Mouse (Mus musculus): ENCODE results near the gene Ppp3ca. TPM values are rescaled to one million over a fixed set of nuclear protein-coding genes. Genes with fewer than 3 reads are reported as not detected.

The Ppp3ca gene
- polyA plus RNA-seq, 1 experiment: 595 TPM

GRCm38 (mm10) chr3:136749951-136750350 is 80.0 kb downstream of the Ppp3ca start:
- TF ChIP-seq POLR2A (IDR thresholded peaks at IDR 0.05; ENCODE audit: extremely low read depth, insufficient read depth, low read length) (no peak), CTCF (IDR thresholded peaks at IDR 0.05; ENCODE audit: extremely low read depth, insufficient read depth, low read length) (no peak)
- Histone ChIP-seq H3K4me1 (ENCODE audit: control insufficient read depth, insufficient read depth, low read length) (peaks cover 20% of the 10 kb centered on the region), H3K27ac (ENCODE audit: insufficient read depth, low read length) (no peak overlapping the region), H3K4me3 (ENCODE audit: insufficient read depth, low read length) (no peak overlapping the region)

- Histone ChIP-seq H3K4me3 (ENCODE audit: insufficient read depth, low read length) (no peak overlapping the region), H3K4me1 (ENCODE audit: control insufficient read depth, insufficient read depth, low read length) (peaks cover 17% of the 10 kb centered on the region), H3K27ac (ENCODE audit: insufficient read depth, low read length) (no peak overlapping the region)
- TF ChIP-seq POLR2A (IDR thresholded peaks at IDR 0.05; ENCODE audit: extremely low read depth, insufficient read depth, low read length) (no peak), CTCF (IDR thresholded peaks at IDR 0.05; ENCODE audit: extremely low read depth, insufficient read depth, low read length) (no peak)
These were observed 82.3 kb downstream of the Ppp3ca start for GRCm38 (mm10) chr3:136752126-136752716.

DNA sequence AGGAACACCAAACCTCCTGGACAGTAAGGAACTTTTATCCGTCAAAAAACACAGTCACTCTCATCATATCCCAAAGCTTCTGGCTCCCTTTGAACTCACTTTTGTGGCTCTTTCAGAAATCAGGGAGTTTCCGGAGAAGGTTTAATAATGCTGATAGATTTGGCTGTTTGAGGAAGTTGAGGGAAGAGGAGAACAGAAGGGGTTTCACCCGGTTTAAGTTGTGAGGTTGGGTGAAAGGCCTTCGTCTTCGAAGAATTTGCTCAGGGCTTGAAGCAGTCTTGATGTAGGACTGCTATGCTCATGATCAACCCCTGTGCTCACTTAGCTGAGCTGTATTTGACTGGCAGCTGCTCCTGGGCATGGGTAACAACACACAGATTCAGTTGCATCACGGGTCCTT is 86.2 kb downstream of the Ppp3ca start:
- TF ChIP-seq CTCF (IDR thresholded peaks at IDR 0.05; ENCODE audit: extremely low read depth, insufficient read depth, low read length) (no peak), POLR2A (IDR thresholded peaks at IDR 0.05; ENCODE audit: extremely low read depth, insufficient read depth, low read length) (no peak)
- Histone ChIP-seq H3K4me3 (ENCODE audit: insufficient read depth, low read length) (no peak overlapping the region), H3K4me1 (ENCODE audit: control insufficient read depth, insufficient read depth, low read length) (peaks cover 15% of the 10 kb centered on the region)

DNA sequence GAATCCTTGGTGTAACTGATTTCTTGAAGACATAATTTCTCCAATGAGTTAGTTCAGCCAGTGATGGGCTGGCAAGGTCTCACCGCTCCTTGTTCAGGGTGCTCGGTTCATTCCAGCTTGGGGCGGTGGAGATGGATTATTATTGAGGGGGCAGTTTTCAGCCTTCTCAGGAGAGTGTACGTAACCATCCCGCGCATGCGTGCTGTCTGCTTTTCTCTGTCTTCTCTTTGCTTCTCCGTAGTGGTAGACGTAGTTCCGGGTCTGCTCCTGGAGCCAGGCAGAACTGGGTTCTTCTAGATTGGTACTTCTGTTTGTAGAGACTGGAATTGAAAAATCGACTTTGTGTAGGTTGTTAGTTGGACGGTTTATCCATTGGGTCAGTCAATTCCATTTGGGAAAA is 89.5 kb downstream of the Ppp3ca start:
- Histone ChIP-seq H3K27ac (ENCODE audit: insufficient read depth, low read length) (no peak overlapping the region), H3K4me3 (ENCODE audit: insufficient read depth, low read length) (no peak overlapping the region), H3K4me1 (ENCODE audit: control insufficient read depth, insufficient read depth, low read length) (peaks cover 8% of the 10 kb centered on the region)
- TF ChIP-seq CTCF (IDR thresholded peaks at IDR 0.05; ENCODE audit: extremely low read depth, insufficient read depth, low read length) (no peak), POLR2A (IDR thresholded peaks at IDR 0.05; ENCODE audit: extremely low read depth, insufficient read depth, low read length) (no peak)

More for the DNA sequence above, 86.2 kb downstream of the Ppp3ca start:
- no peak overlapping the region for H3K27ac ChIP-seq (ENCODE audit: insufficient read depth, low read length)

- peaks cover 5% of the 10 kb centered on the region for H3K4me1 ChIP-seq (ENCODE audit: control insufficient read depth, insufficient read depth, low read length)
- H3K27ac ChIP-seq (ENCODE audit: insufficient read depth, low read length): no peak overlapping the region
- H3K4me3 ChIP-seq (ENCODE audit: insufficient read depth, low read length): no peak overlapping the region
- no peak for TF ChIP-seq POLR2A (IDR thresholded peaks at IDR 0.05; ENCODE audit: extremely low read depth, insufficient read depth, low read length)
These were observed 91.5 kb downstream of the Ppp3ca start for GRCm38 (mm10) chr3:136761292-136761978.

GRCm38 (mm10) chr3:136761979-136762341 is 92.0 kb downstream of the Ppp3ca start:
- Histone ChIP-seq H3K27ac (ENCODE audit: insufficient read depth, low read length) (no peak overlapping the region), H3K4me1 (ENCODE audit: control insufficient read depth, insufficient read depth, low read length) (peaks cover 5% of the 10 kb centered on the region), H3K4me3 (ENCODE audit: insufficient read depth, low read length) (no peak overlapping the region)
- TF ChIP-seq POLR2A (IDR thresholded peaks at IDR 0.05; ENCODE audit: extremely low read depth, insufficient read depth, low read length) (no peak), CTCF (IDR thresholded peaks at IDR 0.05; ENCODE audit: extremely low read depth, insufficient read depth, low read length) (no peak)

- Histone ChIP-seq H3K4me3 (ENCODE audit: insufficient read depth, low read length) (no peak overlapping the region), H3K4me1 (ENCODE audit: control insufficient read depth, insufficient read depth, low read length) (peaks cover 9% of the 10 kb centered on the region; the same call in 1 of the 2 replicates), H3K27ac (ENCODE audit: insufficient read depth, low read length) (no peak overlapping the region)
- TF ChIP-seq POLR2A (IDR thresholded peaks at IDR 0.05; ENCODE audit: extremely low read depth, insufficient read depth, low read length) (no peak), CTCF (IDR thresholded peaks at IDR 0.05; ENCODE audit: extremely low read depth, insufficient read depth, low read length) (no peak)
These were observed 93.9 kb downstream of the Ppp3ca start for GRCm38 (mm10) chr3:136763717-136764270.

DNA sequence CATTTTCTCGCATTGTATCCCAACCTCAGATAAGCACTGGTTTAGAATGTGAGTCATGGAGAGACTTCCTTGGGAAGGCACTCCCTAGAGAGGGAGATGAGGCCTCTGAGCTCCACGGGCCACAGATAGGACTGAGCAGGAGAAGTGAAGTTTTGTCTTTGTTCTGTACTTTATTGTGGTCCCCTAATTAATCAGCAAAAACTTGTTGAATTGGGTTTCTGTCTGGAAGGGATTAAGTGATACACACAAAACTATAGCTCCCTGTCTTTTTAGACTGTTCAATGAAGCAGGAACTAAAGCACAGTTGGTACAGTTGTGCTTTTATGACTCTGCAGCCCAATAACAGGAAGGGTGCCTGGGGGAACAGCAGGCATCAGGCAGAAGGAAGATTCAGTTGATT is 95.6 kb downstream of the Ppp3ca start:
- TF ChIP-seq CTCF (IDR thresholded peaks at IDR 0.05; ENCODE audit: extremely low read depth, insufficient read depth, low read length) (no peak), POLR2A (IDR thresholded peaks at IDR 0.05; ENCODE audit: extremely low read depth, insufficient read depth, low read length) (no peak)
- Histone ChIP-seq H3K4me1 (ENCODE audit: control insufficient read depth, insufficient read depth, low read length) (peaks cover 13% of the 10 kb centered on the region), H3K4me3 (ENCODE audit: insufficient read depth, low read length) (no peak overlapping the region), H3K27ac (ENCODE audit: insufficient read depth, low read length) (no peak overlapping the region)

GRCm38 (mm10) chr3:136768775-136769485 is 99.0 kb downstream of the Ppp3ca start:
- Histone ChIP-seq H3K4me3 (ENCODE audit: insufficient read depth, low read length) (no peak overlapping the region), H3K27ac (ENCODE audit: insufficient read depth, low read length) (no peak overlapping the region), H3K4me1 (ENCODE audit: control insufficient read depth, insufficient read depth, low read length) (peaks cover 16% of the 10 kb centered on the region)
- TF ChIP-seq CTCF (IDR thresholded peaks at IDR 0.05; ENCODE audit: extremely low read depth, insufficient read depth, low read length) (no peak), POLR2A (IDR thresholded peaks at IDR 0.05; ENCODE audit: extremely low read depth, insufficient read depth, low read length) (no peak)
